Mouse (Mus musculus) MEL (cell line): ENCODE data around the gene Hk2.

Experiments used
- BHLHE40 ChIP-seq: IDR thresholded peaks from 2 replicates; pipeline ENCODE4 v1.6.1; 2012; ENCODE audit warnings: low read depth, mild to moderate bottlenecking, inconsistent platforms, low read length, improper control_type of control experiment, borderline replicate concordance
- CTCF ChIP-seq, 3 experiments: IDR thresholded peaks in 2 of 3; conservative IDR thresholded peaks in 1 of 3; 2 replicates each; pipeline ENCODE4 v1.5.1; 2011 to 2012; ENCODE audit warnings: low read length in 3 of 3, low read depth in 2 of 3, mild to moderate bottlenecking in 2 of 3, improper control_type of control experiment in 1 of 3, inconsistent platforms in 1 of 3, mixed read lengths in 1 of 3, moderate library complexity in 1 of 3; ENCODE audit not compliant: control insufficient read depth in 1 of 3, insufficient read depth in 1 of 3, poor library complexity in 1 of 3, severe bottlenecking in 1 of 3
- E2F4 ChIP-seq: IDR thresholded peaks from 2 replicates; pipeline ENCODE4 v1.6.1; 2011; ENCODE audit warnings: low read depth, low read length, improper control_type of control experiment, borderline replicate concordance
- EP300 ChIP-seq, 2 experiments: IDR thresholded peaks; 2 replicates each; pipeline ENCODE4 v1.6.1; 2011; ENCODE audit warnings: improper control_type of control experiment in 2 of 2, low read length in 2 of 2, low read depth in 1 of 2, mild to moderate bottlenecking in 1 of 2
- GATA1 ChIP-seq: IDR thresholded peaks from 2 replicates; pipeline ENCODE4 v1.6.1; 2011; ENCODE audit warnings: low read depth, low read length, improper control_type of control experiment
- JUND ChIP-seq: IDR thresholded peaks from 2 replicates; pipeline ENCODE4 v1.6.1; 2011; ENCODE audit warnings: low read depth, mild to moderate bottlenecking, improper control_type of control experiment, low read length
- MAX ChIP-seq: IDR thresholded peaks from 2 replicates; pipeline ENCODE4 v1.6.1; 2011; ENCODE audit warnings: low read length, improper control_type of control experiment
- MAZ ChIP-seq: IDR thresholded peaks from 2 replicates; pipeline ENCODE4 v1.6.1; 2012; ENCODE audit warnings: low read depth, mild to moderate bottlenecking, inconsistent platforms, low read length, improper control_type of control experiment
- NELFE ChIP-seq: IDR thresholded peaks from 2 replicates; pipeline ENCODE4 v1.6.1; 2011; ENCODE audit warnings: low read depth, low read length, improper control_type of control experiment
- NRF1 ChIP-seq: IDR thresholded peaks from 2 replicates; pipeline ENCODE4 v1.6.1; 2014; ENCODE audit warnings: low read depth, mild to moderate bottlenecking, inconsistent platforms, low read length, improper control_type of control experiment, moderate library complexity; ENCODE audit not compliant: poor library complexity, insufficient read depth, severe bottlenecking
- POLR2A ChIP-seq, 2 experiments: IDR thresholded peaks; 2 replicates each; pipeline ENCODE4 v1.6.1; 2011 to 2012; ENCODE audit warnings: low read length in 2 of 2, mild to moderate bottlenecking in 2 of 2, control low read depth in 1 of 2, improper control_type of control experiment in 1 of 2, low read depth in 1 of 2, moderate library complexity in 1 of 2; ENCODE audit not compliant: control insufficient read depth in 1 of 2, insufficient read depth in 1 of 2, poor library complexity in 1 of 2
- RCOR1 ChIP-seq: IDR thresholded peaks from 2 replicates; pipeline ENCODE4 v1.6.1; 2012; ENCODE audit warnings: low read depth, mild to moderate bottlenecking, inconsistent platforms, low read length, improper control_type of control experiment
- SIN3A ChIP-seq: IDR thresholded peaks from 2 replicates; pipeline ENCODE4 v1.6.1; 2012; ENCODE audit warnings: low read length, improper control_type of control experiment, inconsistent platforms
- ZKSCAN1 ChIP-seq: IDR thresholded peaks from 2 replicates; pipeline ENCODE4 v1.6.1; 2012; ENCODE audit warnings: low read depth, mild to moderate bottlenecking, inconsistent platforms, low read length, improper control_type of control experiment, moderate library complexity

GRCm38 (mm10) chr6:82699831-82700230, 74.4 kb downstream of the Hk2 start:
- TF ChIP-seq E2F4 (no peak), POLR2A (IDR thresholded peaks at IDR 0.05; ENCODE audit: control insufficient read depth in 1 of 2, insufficient read depth in 1 of 2, low read depth in 1 of 2, low read length in 2 of 2, poor library complexity in 1 of 2) (no peak), GATA1 (no peak), ZKSCAN1 (no peak), JUND (no peak), CTCF (IDR thresholded peaks at IDR 0.05 in 2 of 3, conservative IDR thresholded peaks at IDR 0.05 in 1 of 3; ENCODE audit: control insufficient read depth in 1 of 3, insufficient read depth in 1 of 3, low read depth in 2 of 3, low read length in 3 of 3, poor library complexity in 1 of 3, severe bottlenecking in 1 of 3) (no peak), NELFE (no peak), EP300 (IDR thresholded peaks at IDR 0.05; ENCODE audit: low read depth in 1 of 2, low read length in 2 of 2) (no peak), BHLHE40 (no peak), SIN3A (no peak), MAZ (no peak), NRF1 (no peak), RCOR1 (no peak), MAX (no peak)
